Comparison of ENCODE assay signal across 25 mouse cellular contexts in genomic region chr4:101452829-101453228, GRCm38 (mm10).
"Had no signal": no experiment of that assay in that cellular context is flagged by ENCODE, and none has a peak within 500 bp of the region (broad histone marks: within the 10 kb centered on the region; RNA-seq: fewer than 3 reads in every experiment).

No protein-coding gene starts in this region.

- DNase-seq: gastrocnemius, postnatal 14 days; gastrocnemius, postnatal 36 days; heart, adult 11 months; heart, adult 2 months; heart, postnatal 14 days; heart, postnatal 36 days; kidney, adult 11 months; kidney, adult 2 months; kidney, adult 9 months; kidney, postnatal 14 days; kidney, postnatal 36 days; layer of hippocampus, adult 9-11 months; layer of hippocampus, postnatal 36 days; left cerebral cortex, postnatal 4 days had no signal

- H3K27ac ChIP-seq: heart, adult 2 months; heart, embryonic 13.5 days; heart, embryonic 15.5 days; hindbrain, embryonic 13.5 days; hindbrain, embryonic 15.5 days; hindbrain, postnatal 0 days; kidney, embryonic 15.5 days; kidney, postnatal 0 days; limb, embryonic 13.5 days; limb, embryonic 15.5 days; liver, embryonic 12.5 days; liver, embryonic 14.5 days had no signal

- H3K4me3 ChIP-seq: heart, adult 2 months; heart, embryonic 13.5 days; heart, embryonic 15.5 days; hindbrain, embryonic 13.5 days; hindbrain, embryonic 15.5 days; kidney, embryonic 15.5 days; limb, embryonic 13.5 days; limb, embryonic 15.5 days; liver, embryonic 12.5 days had no signal

- H3K27me3 ChIP-seq: heart, embryonic 13.5 days; heart, embryonic 15.5 days; hindbrain, embryonic 13.5 days; hindbrain, embryonic 15.5 days; kidney, embryonic 15.5 days; limb, embryonic 13.5 days; limb, embryonic 15.5 days; liver, embryonic 12.5 days had no signal

- H3K4me1 ChIP-seq: hindbrain, embryonic 13.5 days; hindbrain, embryonic 15.5 days; kidney, embryonic 15.5 days; limb, embryonic 13.5 days had no signal
